Mouse (Mus musculus): ENCODE measurements around the gene Nsun2.
A peak's percentile ranks its signal among the peaks of the same experiment; 100 is the strongest.
"Not testable (repeated sequence)": the region's sequence is repeated elsewhere in the genome, so short reads cannot be mapped to it uniquely, and the experiment has no call there.

Nsun2 gene

DNA sequence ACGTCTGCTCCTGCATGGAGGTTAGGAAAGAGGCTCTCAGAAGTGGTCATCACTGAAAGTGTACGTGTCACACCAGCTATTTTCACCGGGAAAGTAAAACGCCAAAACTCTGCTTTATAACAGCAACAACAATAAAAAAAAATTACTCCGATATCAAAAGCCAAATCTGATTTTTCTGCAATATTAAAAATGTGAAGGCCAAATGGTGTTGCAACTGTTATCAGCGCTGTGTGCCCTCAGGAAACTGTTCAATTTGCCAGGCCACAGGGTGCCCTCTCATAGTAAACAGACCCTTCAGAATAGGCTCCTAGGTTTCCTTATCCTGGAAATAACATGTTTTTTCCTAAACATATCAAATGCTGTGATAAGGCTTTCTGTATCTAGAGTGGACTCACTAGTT lies 62.4 kb downstream of the Nsun2 start:
- no peak for DNase-seq

GRCm38 (mm10) chr13:69596515-69596914 lies 63.0 kb downstream of the Nsun2 start:
- no peak for DNase-seq

GRCm38 (mm10) chr13:69598867-69599266 lies 65.3 kb downstream of the Nsun2 start:
- no peak for DNase-seq

- DNase-seq = not testable (repeated sequence)
These were observed 67.3 kb downstream of the Nsun2 start for GRCm38 (mm10) chr13:69600863-69601262.

GRCm38 (mm10) chr13:69601321-69601720 lies 67.8 kb downstream of the Nsun2 start:
- no peak for DNase-seq

GRCm38 (mm10) chr13:69604670-69605069 lies 71.1 kb downstream of the Nsun2 start:
- no peak for DNase-seq

GRCm38 (mm10) chr13:69608734-69609133 lies 75.2 kb downstream of the Nsun2 start:
- DNase-seq = no peak

GRCm38 (mm10) chr13:69610751-69611397 lies 77.3 kb downstream of the Nsun2 start:
- DNase-seq = peak; percentile 53

- peak; percentile 96 for DNase-seq
These were observed 78.0 kb downstream of the Nsun2 start, which contains the start of gene Srd5a1 for GRCm38 (mm10) chr13:69611398-69612174. TSS of gene Srd5a1 (minus strand) at chr13:69611442.

- DNase-seq = no peak
These were observed 78.6 kb downstream of the Nsun2 start for GRCm38 (mm10) chr13:69612175-69612544.

DNA sequence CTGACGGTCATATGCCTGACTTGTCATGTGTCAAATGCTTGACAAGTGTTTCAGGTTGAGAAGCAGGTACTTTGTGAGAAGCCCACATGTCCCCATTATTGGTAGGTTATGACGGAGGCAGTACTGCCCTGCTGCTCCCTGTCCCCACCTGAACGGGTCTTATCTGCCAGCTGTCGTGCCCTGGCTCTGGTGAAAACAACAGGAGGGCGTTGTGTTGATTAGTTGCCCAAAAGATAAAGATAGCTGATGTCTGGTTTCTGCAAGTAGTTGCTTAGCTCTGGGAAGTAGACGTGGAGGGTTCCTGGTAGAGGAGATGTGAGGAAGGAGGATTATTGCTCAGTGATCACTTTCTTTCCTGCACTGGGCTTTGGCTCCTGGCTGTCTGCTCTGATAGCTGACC lies 83.2 kb downstream of the Nsun2 start:
- no peak for DNase-seq

DNA sequence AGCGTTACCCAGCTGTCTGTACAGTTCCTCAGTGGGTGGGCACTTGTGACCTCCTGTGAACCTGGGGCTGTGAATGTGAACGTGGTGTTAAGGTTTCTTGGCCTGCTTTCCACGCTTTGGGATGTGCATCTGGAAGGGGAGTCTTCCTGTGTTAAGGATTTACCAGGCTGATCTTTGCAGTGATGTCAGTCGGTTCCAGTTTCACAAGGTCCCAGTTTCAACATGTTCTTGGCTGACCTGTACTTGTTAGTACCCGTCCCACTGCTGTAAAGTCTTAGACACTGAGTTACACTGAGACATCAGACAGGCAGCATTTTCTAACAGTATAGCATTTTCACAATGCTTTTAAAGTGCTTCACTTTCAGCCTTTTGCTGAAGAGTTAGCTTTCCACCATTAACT lies 90.3 kb downstream of the Nsun2 start:
- DNase-seq = no peak

- DNase-seq = no peak
These were observed 91.0 kb downstream of the Nsun2 start for GRCm38 (mm10) chr13:69624510-69624909.

DNA sequence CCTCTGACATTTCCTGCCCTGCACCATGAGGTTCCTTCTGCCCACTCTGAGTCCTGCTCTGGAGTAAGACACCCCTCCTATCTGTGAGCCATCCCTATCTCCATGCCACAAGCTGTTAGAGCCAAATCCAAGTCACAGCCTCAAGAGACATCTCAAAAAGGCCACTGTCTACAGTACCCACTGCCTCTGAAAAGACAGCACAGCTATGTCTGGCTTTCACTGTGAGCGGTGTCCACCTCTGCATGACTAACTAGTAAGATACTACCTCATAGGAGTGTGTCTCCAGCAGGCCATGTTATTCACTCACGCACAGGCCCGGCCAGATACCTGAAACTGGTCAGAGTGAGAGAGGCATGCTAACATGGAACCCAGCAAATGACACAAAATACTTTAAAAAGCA lies 94.4 kb downstream of the Nsun2 start:
- no peak for DNase-seq

DNA sequence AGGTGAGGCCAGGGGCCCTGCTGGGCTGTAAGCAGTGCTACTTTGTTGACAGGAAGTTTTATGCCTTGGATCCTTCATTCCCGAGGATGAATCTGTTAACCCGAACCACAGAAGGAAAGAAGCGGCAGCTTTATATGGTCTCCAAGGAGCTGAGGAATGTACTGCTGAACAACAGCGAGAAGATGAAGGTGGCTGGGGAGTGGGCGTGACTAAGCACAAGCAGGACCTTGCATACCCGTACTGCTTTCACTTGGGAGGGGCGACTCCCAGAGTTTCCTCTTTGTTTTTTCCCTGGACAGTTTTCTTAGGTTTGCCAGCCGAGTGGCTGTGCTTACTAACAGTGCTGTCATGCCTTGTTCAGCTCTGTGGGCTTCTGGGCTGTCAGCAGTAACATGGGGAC lies 97.0 kb downstream of the Nsun2 start:
- no peak for DNase-seq

DNA sequence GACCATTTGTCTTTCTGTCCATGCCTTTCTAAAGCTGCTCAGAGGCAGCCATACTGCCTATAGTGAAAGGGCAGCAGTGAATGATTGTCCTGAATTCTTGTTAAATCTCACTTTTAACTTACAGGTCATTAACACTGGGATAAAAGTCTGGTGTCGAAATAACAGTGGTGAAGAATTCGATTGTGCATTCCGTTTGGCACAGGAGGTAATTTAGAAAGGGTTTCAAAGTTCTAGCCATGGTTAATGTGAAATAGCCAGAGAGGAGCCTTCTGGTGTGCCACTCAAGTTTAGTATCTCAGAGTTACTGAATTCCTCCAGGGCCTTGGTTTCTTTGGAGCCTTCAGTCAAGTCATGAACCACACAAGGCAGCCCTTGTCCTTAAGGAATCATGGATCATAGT lies 97.6 kb downstream of the Nsun2 start:
- no peak for DNase-seq

DNA sequence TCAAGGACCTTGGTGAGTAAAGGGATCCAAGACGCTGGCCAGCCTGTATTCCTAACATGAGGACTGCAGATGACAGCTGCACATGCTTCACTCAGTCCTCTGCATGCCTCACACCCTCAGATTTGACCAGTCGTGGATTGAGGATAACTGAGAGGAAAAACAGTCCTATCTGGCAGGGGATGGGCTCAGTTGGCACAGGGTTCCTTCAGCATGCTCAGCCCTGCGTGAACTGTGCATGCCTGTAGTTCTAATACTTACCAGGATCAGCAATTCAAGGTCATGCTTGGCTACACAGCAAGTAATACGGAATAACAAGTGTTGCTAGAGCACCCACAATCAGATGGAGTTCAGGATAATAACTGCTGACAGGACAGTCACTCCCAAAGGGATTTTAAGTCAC lies 98.1 kb downstream of the Nsun2 start:
- DNase-seq = no peak

- no peak for DNase-seq
These were observed 100.0 kb downstream of the Nsun2 start for GRCm38 (mm10) chr13:69633551-69633950.

DNA sequence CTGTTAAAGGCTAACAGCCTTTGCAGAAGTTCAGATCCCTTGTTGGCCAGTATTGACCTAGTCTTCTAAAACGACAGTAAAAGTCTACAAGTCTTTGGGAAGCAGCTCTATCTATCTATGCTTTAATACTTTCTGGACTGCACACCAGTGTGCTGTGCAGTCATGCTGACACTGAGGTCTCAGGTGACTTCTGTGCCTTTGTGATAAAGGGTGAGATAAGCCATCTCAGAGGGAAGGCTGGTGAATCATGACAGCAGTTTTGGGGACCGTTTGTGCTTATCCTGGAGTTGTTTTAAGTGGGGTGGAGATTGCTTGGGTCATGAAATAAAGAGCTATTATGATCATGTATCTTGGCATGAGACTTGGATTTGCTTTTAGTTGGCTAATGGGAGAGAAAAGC lies 100.4 kb downstream of the Nsun2 start:
- no peak for DNase-seq

GRCm38 (mm10) chr13:69635836-69636235 lies 102.3 kb downstream of the Nsun2 start:
- not testable (repeated sequence) for DNase-seq

DNA sequence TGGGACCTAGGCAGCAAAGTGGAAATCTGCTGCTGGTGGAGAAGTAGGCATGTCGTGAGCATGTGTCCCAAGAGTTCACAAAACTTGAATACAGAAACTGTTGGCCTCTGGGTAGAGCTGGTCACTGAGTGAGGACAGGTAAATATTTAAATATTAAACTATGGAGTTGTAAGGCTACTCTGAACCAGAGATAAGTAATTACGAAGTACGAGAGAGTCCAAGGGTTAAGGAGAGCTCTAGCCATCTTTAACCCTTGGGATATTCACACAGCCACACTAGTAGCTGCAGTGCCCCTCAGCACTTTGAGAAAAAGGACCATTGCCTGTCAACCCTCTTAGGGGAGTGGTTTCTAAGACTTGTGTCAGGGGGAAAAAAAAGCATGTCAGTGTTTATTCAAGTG lies 102.8 kb downstream of the Nsun2 start:
- DNase-seq = no peak

- DNase-seq = no peak
These were observed 103.3 kb downstream of the Nsun2 start for GRCm38 (mm10) chr13:69636816-69637215.

DNA sequence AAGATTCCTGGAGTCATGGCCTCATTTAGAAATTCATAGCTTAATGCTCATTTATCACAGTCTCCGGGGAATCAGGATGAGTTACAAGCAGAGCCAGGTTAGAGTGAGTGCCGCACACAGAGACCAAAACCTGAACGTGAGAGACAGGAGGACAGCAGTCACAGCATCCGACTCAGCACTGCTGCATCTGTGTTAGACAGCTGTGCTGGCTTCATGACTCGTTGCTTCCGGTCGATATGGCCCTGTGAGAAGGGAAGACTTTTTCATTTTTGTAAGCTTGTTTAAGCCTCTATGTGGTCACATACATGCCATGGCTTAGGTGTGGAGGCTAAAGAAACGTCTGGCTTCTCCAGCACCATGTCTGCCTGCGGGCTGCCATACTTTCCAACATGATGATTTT lies 104.1 kb downstream of the Nsun2 start:
- no peak for DNase-seq

DNA sequence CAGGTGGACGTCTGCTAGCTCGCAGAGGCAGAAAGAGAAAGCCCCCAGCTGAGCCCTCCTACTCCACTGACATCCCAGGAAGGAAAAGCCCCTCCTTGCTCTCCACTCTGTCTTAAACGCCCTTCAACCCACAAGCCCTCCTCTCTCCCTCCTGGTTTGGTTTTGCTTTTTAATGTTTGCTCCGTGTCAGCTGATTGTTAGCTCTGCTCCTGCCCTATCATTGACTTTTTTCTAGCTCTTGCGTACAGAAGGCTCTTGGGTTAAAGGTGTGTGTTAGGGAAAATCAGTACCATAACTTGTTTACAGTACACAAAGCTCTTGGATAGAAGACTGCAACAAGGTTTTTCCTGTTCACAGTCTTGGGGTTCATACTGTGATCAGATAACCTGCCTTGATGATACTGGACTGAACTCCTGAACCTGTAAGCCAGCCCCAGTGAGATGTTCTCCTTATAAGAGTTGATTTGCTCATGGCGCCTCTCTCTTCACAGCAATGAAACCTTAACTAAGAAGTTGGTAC lies 104.6 kb downstream of the Nsun2 start:
- no peak for DNase-seq

All from right cerebral cortex, postnatal 14 days (tissue).